Mouse (Mus musculus) cerebellum, adult 2 months (tissue): ENCODE measurements at regions not wholly inside any gene's neighbourhood (a gene's known extent, or its start where the extent isn't known, plus 50 kb on each side); places are given as distances from the start of the nearest gene placed in this dataset.

ENCODE experiments used
- CTCF ChIP-seq: fragments of 200-500 bp; IDR thresholded peaks from 2 replicates; pipeline ENCODE4 v1.5.1; 2011; ENCODE audit warnings: low read depth, mild to moderate bottlenecking, control low read depth, low read length, moderate library complexity, borderline replicate concordance; ENCODE audit not compliant: insufficient read depth
- POLR2A ChIP-seq: fragments of 200-500 bp; IDR thresholded peaks from 2 replicates; pipeline ENCODE4 v1.6.1; 2011; ENCODE audit warnings: low read length, control low read depth, borderline replicate concordance; ENCODE audit not compliant: insufficient read depth

- TF ChIP-seq CTCF (no peak), POLR2A (no peak)
Measured at GRCm38 (mm10) chr9:12404185-12404584, 841.4 kb downstream of the Jrkl start.
